Mouse (Mus musculus): ENCODE results near the gene Pon2. TPM values are rescaled to one million over a fixed set of nuclear protein-coding genes. Genes with fewer than 3 reads are reported as not detected.
"Not testable (repeated sequence)": the region's sequence is repeated elsewhere in the genome, so short reads cannot be mapped to it uniquely, and the experiment has no call there.

Pon2 gene
- polyA plus RNA-seq, 1 experiment from 2014 or later: 32.3 TPM

DNA sequence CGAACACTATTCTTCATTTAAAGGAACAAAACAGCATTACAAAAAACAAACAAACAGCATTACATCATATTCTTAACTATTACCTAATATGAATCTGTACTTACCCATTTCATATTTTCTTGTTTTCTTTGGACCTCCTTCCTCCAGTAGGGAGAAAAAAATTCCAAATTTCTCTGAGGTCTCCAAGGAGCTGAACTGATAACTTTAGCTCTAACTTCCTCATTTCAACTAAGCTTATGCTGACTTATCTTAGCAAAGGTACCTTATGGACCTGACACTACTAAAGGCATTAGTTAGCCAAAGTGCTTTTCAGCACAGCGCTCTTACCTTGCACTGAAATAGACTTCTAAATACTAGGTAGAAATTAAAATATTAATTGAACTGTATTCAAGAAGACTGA lies 43.4 kb downstream of the Pon2 start:
- H3K27me3 ChIP-seq (replicated peaks): no peaks in the 10 kb centered on the region
- H3K27ac ChIP-seq (replicated peaks): no peak overlapping the region
- H3K4me1 ChIP-seq: peaks cover 3% of the 10 kb centered on the region; the same call in 1 of the 2 replicates
- 96% methylated on average over 2 of the region's 2 CpGs for WGBS
- H3K9me3 ChIP-seq (replicated peaks): no peaks in the 10 kb centered on the region
- no peak for ATAC-seq (ENCODE audit: low FRiP score)
- no peak overlapping the region for H3K4me2 ChIP-seq
- no peak overlapping the region for H3K4me3 ChIP-seq (replicated peaks)
- no peaks in the 10 kb centered on the region for H3K36me3 ChIP-seq
- H3K9ac ChIP-seq (replicated peaks): no peak overlapping the region

DNA sequence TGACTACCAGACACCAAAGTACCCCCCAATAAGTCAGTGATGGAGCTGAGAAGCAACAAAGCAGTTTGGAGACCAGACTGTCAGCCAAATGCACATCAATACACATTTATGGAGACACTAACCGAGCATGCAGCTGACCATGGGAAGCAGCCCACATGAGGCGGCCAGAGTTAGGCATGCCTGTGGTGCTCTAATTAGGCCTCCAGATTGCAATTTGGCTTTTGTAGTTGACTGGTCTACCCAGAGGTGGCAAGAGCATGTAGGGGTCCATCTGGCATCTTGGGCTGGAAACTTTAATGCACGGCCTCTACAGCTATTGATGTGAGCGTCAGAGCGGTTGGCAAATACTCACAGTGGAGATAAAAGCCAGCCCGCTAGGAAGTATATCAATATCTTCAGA lies 52.3 kb downstream of the Pon2 start:
- no peak overlapping the region for H3K27ac ChIP-seq (replicated peaks)
- H3K9ac ChIP-seq (replicated peaks): no peak overlapping the region
- ATAC-seq (ENCODE audit: low FRiP score): no peak
- no peak overlapping the region for H3K4me2 ChIP-seq
- no peaks in the 10 kb centered on the region for H3K9me3 ChIP-seq (replicated peaks)
- 89% methylated on average over 6 of the region's 6 CpGs for WGBS
- H3K36me3 ChIP-seq: no peaks in the 10 kb centered on the region
- no peaks in the 10 kb centered on the region for H3K27me3 ChIP-seq (replicated peaks)
- H3K4me1 ChIP-seq: no peaks in the 10 kb centered on the region
- no peak overlapping the region for H3K4me3 ChIP-seq (replicated peaks)

DNA sequence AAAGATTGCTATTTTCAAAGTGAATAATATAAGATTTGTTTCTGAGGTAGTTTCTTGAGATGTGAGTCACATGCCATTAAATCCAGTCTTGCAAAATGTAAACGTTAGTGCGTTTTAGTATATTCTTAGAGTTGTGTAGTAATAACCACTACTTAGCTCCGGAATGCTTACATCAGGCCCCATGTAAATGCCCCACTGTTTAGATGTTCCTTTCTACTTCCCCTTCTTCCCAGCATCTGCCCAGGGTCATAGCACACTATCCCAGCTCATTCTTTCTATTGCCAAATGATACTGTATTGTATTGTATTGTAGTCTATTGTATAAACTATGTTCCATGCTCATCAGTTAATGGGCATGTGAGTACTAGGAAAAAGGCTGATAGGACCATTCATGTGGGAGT lies 59.5 kb downstream of the Pon2 start:
- Histone ChIP-seq H3K36me3 (no peaks in the 10 kb centered on the region), H3K4me1 (no peaks in the 10 kb centered on the region), H3K4me2 (no peak overlapping the region), H3K27me3 (replicated peaks) (no peaks in the 10 kb centered on the region), H3K27ac (replicated peaks) (no peak overlapping the region), H3K9me3 (replicated peaks) (no peaks in the 10 kb centered on the region), H3K4me3 (replicated peaks) (no peak overlapping the region), H3K9ac (replicated peaks) (no peak overlapping the region)
- no peak for ATAC-seq (ENCODE audit: low FRiP score)
- 96% methylated on average over 3 of the region's 3 CpGs for WGBS

DNA sequence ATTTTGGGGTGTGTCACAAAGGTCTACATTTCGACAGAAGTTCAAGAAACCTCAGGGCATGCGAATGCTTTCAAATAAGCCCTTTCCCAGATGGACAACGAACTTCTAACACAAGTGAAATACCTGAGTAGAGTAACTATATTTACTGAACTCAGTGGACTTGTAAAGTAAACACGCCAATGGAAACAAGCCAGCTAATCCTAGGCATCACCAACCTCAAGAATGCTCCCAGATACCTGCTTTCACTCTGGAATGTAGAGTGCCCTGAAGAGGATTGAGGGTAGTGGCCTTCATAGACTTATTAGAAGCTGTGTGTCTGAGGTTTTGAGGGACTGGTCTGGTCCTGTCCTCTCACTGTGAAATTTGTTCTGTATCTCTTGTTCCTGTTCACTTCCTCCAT lies 60.7 kb downstream of the Pon2 start:
- Histone ChIP-seq H3K4me3 (replicated peaks) (no peak overlapping the region), H3K9ac (replicated peaks) (no peak overlapping the region), H3K27me3 (replicated peaks) (no peaks in the 10 kb centered on the region), H3K4me2 (no peak overlapping the region), H3K9me3 (replicated peaks) (no peaks in the 10 kb centered on the region), H3K36me3 (no peaks in the 10 kb centered on the region), H3K27ac (replicated peaks) (no peak overlapping the region), H3K4me1 (no peaks in the 10 kb centered on the region)
- WGBS: 94% methylated on average over 4 of the region's 4 CpGs
- ATAC-seq (ENCODE audit: low FRiP score): no peak

DNA sequence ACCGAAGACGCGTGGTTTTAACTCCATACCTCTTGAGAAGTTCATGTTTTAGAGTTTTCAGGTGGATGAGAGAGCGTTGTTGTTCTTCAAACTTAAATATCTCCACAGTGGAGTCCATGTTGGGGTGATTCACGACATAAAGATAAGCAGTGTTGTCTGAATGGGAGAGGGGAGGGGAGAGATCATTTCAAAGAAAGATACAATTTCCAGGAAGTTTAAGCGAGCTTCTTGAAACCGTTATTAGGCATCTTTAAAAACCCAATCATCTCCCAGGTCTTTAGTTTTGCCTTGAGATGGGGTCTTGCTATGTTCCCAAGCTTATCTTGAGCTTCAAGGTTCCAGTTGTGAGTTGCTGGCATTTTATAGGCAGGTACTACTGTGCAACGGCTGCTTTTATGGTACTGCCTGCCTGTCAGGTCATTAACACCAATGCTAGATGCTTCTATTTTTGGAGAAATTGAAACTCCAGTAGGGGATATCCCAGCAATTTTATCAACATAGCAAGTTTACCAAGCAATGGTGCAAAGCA lies 61.3 kb downstream of the Pon2 start:
- Histone ChIP-seq H3K9ac (replicated peaks) (no peak overlapping the region), H3K9me3 (replicated peaks) (no peaks in the 10 kb centered on the region), H3K27ac (replicated peaks) (no peak overlapping the region), H3K4me1 (no peaks in the 10 kb centered on the region), H3K4me2 (no peak overlapping the region), H3K27me3 (replicated peaks) (no peaks in the 10 kb centered on the region), H3K36me3 (no peaks in the 10 kb centered on the region), H3K4me3 (replicated peaks) (no peak overlapping the region)
- 94% methylated on average over 8 of the region's 8 CpGs for WGBS
- no peak for ATAC-seq (ENCODE audit: low FRiP score)

DNA sequence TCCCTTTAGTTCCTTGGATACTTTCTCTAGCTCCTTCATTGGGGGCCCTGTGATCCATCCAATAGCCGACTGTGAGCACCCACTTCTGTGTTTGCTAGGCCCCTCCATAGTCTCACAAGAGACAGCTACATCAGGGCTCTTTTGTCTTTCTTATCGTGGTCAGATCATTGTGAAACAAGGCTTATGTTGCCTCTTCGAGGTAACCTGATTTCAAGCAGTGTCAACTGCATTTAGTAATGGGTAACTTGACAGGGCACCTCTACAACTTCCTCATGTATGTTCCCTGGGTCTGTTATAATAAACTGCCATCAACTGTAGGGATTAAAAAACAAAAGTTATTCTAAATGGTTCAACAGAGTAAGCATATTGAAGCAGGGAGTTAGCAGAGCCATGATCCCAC lies 63.7 kb downstream of the Pon2 start:
- Histone ChIP-seq H3K27ac (replicated peaks) (no peak overlapping the region), H3K4me1 (no peaks in the 10 kb centered on the region), H3K27me3 (replicated peaks) (no peaks in the 10 kb centered on the region), H3K9me3 (replicated peaks) (no peaks in the 10 kb centered on the region), H3K9ac (replicated peaks) (no peak overlapping the region), H3K4me2 (no peak overlapping the region), H3K4me3 (replicated peaks) (no peak overlapping the region), H3K36me3 (no peaks in the 10 kb centered on the region)
- no peak for ATAC-seq (ENCODE audit: low FRiP score)
- WGBS: 79% methylated on average over 3 of the region's 3 CpGs

DNA sequence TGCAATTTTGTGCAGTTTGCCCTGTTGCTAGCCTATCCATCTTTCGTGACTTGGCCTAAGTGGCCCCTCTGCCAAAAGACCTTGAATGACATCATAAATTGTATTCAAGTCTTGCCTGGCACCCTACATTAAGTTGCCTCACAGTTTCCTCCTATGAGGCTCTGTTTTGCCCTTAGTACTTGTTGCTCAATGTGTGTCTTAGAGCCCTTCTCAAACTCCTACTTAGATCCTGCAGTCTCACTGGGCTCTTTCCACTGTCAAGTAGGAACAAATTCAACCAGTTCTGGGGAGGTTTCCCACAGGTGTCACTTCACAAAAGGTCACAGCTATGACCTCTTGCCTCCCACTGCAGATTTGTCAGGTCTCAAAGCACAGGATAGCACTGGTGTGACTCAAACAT lies 64.4 kb downstream of the Pon2 start:
- 97% methylated on average over 1 of the region's 1 CpGs for WGBS
- Histone ChIP-seq H3K4me3 (replicated peaks) (no peak overlapping the region), H3K27ac (replicated peaks) (no peak overlapping the region), H3K36me3 (no peaks in the 10 kb centered on the region), H3K4me2 (no peak overlapping the region), H3K27me3 (replicated peaks) (no peaks in the 10 kb centered on the region), H3K9ac (replicated peaks) (no peak overlapping the region), H3K9me3 (replicated peaks) (no peaks in the 10 kb centered on the region), H3K4me1 (no peaks in the 10 kb centered on the region)
- no peak for ATAC-seq (ENCODE audit: low FRiP score)

DNA sequence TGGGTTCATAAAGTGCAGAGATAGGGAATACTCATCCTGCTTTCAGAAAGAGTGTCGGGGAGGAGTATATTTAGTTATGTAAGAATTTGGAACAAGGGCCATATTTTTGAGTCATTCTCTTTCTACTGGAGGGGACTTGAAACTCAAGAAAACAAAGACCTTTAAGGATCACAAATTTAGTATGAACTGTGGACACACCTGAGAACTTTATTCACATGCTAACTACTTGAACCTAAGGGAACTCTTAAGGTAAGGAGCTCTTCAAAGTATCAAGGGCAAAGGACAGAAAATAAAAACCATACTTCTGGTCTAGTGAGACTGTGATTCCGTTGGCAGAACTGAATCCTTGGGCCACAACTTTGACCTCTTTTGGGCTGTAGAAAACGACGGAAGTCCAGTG lies 66.2 kb downstream of the Pon2 start:
- Histone ChIP-seq H3K4me2 (no peak overlapping the region), H3K9me3 (replicated peaks) (no peaks in the 10 kb centered on the region), H3K27me3 (replicated peaks) (no peaks in the 10 kb centered on the region), H3K36me3 (no peaks in the 10 kb centered on the region), H3K4me1 (no peaks in the 10 kb centered on the region), H3K9ac (replicated peaks) (no peak overlapping the region), H3K4me3 (replicated peaks) (no peak overlapping the region), H3K27ac (replicated peaks) (no peak overlapping the region)
- WGBS: 93% methylated on average over 4 of the region's 4 CpGs
- no peak for ATAC-seq (ENCODE audit: low FRiP score)

DNA sequence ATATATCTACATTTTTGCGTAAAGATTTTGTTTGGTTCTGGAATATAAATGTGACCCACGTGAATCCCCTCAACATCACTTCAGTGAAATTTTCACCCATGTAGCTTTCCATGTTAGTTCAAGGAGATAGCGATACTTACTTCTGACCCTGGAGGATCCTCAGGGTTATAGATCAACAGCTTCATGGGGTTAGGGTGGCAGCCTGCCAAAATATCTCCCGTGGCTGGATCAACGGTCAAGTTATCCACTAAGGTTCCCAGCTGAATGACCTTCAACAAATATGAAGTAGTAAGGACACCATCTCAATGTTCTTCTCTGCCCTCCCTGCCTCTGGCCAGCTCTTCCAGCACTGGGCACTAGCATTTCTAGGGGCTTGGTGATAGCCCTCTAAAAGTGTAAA lies 68.0 kb downstream of the Pon2 start:
- Histone ChIP-seq H3K4me3 (replicated peaks) (no peak overlapping the region), H3K4me2 (no peak overlapping the region), H3K27me3 (replicated peaks) (no peaks in the 10 kb centered on the region), H3K4me1 (no peaks in the 10 kb centered on the region), H3K27ac (replicated peaks) (no peak overlapping the region), H3K36me3 (no peaks in the 10 kb centered on the region), H3K9ac (replicated peaks) (no peak overlapping the region), H3K9me3 (replicated peaks) (no peaks in the 10 kb centered on the region)
- ATAC-seq (ENCODE audit: low FRiP score): no peak
- WGBS: 94% methylated on average over 5 of the region's 5 CpGs

DNA sequence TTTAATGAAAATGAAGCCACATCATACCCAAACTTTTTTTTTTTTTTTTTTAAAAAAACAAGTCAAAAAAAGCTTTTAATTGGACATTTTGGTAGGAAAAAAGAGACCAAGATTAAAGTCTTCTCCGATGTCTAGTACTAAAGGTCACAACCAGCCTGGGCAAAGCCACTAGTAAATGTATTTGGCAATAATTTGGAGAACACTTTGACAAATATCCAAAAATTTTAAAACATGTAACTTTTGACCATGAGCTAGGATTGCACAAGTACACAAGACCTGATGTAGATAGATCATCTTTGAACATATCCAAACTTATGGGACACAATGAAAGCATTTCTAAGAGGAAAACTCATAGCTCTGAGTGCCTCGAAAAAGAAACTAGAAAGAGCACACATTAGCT lies 74.7 kb downstream of the Pon2 start:
- H3K4me2 ChIP-seq; H3K9me3 ChIP-seq (replicated peaks); H3K9ac ChIP-seq (replicated peaks); H3K4me3 ChIP-seq (replicated peaks); H3K4me1 ChIP-seq; H3K36me3 ChIP-seq; H3K27me3 ChIP-seq (replicated peaks); ATAC-seq (ENCODE audit: low FRiP score); H3K27ac ChIP-seq (replicated peaks): not testable (repeated sequence)
- 88% methylated on average over 2 of the region's 2 CpGs for WGBS

DNA sequence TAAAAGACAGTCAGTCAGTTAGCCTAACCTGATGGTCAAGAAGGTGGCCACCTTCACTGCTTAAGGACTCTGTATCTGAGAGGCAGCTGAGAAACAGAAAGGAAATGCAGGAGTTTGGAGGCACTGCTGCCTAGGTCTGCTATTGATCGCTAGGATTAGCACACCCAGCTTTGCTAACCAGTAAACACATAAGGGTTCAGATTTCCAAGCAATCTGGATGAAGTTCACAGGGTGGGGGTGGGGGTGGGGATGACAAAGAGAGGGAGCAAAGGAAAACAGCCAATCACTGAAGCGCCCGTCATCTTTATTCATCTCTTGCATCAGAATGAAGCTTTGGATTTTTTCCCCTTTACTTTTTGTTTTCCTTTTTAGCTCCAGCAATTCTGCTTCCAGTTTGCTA lies 76.2 kb downstream of the Pon2 start:
- no peak for ATAC-seq (ENCODE audit: low FRiP score)
- Histone ChIP-seq H3K4me3 (replicated peaks) (no peak overlapping the region), H3K27ac (replicated peaks) (no peak overlapping the region), H3K4me2 (no peak overlapping the region), H3K4me1 (no peaks in the 10 kb centered on the region), H3K27me3 (replicated peaks) (no peaks in the 10 kb centered on the region), H3K9ac (replicated peaks) (no peak overlapping the region), H3K36me3 (no peaks in the 10 kb centered on the region), H3K9me3 (replicated peaks) (no peaks in the 10 kb centered on the region)
- WGBS: 82% methylated on average over 3 of the region's 3 CpGs

DNA sequence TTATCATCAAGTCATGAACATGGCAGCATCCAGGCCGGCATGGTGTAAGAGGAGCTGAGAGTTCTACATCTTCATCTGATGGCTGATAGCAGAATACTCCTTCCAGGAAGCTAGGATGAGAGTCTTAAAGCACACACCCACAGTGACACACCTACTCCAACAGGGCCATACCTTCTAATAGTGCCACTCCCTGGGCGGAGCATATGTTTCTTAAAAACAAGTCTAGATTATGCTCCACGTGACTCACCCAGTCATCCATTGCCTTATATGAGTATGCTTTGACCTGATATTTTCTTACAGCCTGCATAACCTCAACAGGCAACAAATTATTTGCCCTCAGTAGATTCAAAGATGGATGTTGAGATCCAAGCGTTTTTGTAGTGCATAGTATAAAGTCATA lies 80.1 kb downstream of the Pon2 start:
- Histone ChIP-seq H3K4me1 (no peaks in the 10 kb centered on the region), H3K27ac (replicated peaks) (no peak overlapping the region), H3K9ac (replicated peaks) (no peak overlapping the region), H3K4me2 (no peak overlapping the region), H3K27me3 (replicated peaks) (no peaks in the 10 kb centered on the region), H3K4me3 (replicated peaks) (no peak overlapping the region), H3K9me3 (replicated peaks) (no peaks in the 10 kb centered on the region), H3K36me3 (no peaks in the 10 kb centered on the region)
- WGBS: 91% methylated on average over 4 of the region's 4 CpGs
- ATAC-seq (ENCODE audit: low FRiP score): no peak
